Mouse (Mus musculus): ENCODE results near the gene Chmp4b.
A peak's percentile ranks its signal among the peaks of the same experiment; 100 is the strongest.

The Chmp4b gene

DNA sequence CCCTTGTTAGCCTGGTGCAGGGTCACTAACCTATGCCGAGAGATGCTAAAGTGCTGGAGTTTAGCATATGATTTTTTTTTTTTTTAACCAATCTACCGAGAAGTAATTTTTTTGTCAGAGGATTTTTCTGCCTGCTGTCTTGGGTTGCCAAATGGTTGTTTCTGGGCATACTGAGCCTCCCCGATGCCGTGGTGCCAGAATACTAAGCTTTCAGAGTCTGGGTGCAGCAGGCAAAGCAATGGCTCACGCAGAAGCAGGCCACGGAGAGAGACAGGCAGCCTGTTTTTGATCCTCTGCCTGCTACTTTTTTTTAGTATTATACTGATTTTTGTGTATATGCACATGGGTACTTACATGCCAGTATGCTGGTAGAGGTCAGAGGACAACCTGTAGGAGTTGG lies 29.4 kb downstream of the Chmp4b start:
- DNase-seq (ENCODE audit: inconsistent age in 2 of 2, low spot score in 1 of 2), result no peak

DNA sequence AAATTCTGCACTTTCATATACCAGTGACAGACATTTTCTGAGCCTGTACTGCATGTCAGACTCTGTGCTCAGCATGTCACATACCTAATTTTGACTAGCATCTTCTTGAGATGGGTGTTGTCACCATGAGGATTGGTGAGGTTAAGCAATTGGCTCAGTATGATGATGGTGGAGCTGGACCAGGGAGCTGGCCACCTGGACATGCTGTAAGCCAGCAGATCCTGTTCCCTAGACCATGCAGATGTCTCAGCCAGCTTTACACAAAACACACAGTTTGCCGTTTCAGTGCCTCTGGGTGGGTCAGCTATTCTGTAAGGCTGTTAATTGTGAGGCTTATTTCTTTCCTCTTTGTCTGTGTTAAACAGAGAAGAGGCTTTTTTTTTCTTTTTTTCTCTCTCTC lies 31.2 kb downstream of the Chmp4b start:
- no peak for DNase-seq (ENCODE audit: inconsistent age in 2 of 2, low spot score in 1 of 2)

DNA sequence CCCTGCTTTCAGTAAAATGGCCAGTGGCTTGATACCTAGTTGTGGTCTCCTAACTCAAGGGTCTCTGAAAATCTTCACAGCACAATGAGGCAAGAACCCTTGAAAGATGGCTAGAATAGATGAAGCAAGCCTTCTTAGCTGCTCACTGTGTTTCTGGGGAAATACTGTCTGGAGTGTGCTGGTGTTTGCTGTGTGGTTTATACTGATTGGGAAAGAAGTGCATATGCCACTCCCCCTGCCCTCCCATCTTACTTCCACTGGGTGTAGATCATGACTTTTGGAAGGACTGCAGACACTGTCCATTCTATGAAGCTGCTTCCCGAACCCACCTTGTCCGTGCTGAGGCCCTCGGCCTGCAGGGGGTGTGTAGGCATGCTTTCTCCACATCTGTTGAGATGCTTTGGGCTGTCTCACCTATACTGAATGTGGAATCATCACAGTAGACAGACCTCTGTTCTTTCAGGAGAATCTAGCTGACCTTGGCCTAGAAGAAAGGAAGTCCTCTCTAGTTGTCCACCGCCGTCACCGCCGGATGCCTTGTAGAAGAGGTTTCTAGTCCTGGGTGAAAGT lies 33.5 kb downstream of the Chmp4b start:
- peak in 1 of 2 experiments; percentile 51 for DNase-seq (ENCODE audit: inconsistent age in 2 of 2, low spot score in 1 of 2)

DNA sequence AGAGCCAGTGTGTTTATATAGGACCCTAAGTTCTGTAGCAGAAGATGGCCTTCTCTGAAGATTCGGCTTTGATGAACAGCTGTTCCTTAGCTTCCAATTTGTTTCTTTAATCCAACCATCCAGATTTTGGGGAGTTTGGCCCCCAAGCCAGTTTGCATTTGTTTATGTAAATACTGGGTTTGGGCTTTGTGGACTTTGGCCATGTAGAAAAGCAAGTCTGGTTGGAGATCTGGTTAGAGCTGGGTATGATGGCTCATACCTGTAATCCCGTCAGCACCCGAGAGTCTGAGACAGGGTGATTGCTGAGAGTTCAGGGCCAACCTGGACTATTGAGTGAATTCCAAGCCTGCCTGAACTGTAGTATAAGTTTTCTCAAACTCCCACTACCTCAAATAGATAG lies 34.3 kb downstream of the Chmp4b start:
- DNase-seq (ENCODE audit: inconsistent age in 2 of 2, low spot score in 1 of 2), result no peak

DNA sequence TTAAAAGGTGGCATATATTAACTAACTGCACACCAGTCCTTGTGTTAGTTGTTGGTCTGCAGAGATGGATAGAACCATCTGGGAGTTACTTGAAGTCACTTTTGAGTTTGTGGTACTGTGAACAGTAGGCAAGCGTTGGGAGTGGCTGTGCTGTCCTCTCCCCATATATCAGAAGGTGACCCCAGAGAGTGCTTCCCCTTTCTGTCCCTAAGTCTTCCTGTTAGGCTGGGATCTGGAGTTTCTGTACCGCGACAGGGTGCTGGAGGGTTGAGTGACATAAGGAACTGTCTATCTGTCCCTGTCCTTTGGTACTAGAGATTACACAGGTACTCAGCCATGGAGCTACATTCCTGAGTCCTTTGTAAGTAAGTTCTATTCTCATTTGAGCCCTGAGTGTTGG lies 35.3 kb downstream of the Chmp4b start:
- no peak for DNase-seq (ENCODE audit: inconsistent age in 2 of 2, low spot score in 1 of 2)

DNA sequence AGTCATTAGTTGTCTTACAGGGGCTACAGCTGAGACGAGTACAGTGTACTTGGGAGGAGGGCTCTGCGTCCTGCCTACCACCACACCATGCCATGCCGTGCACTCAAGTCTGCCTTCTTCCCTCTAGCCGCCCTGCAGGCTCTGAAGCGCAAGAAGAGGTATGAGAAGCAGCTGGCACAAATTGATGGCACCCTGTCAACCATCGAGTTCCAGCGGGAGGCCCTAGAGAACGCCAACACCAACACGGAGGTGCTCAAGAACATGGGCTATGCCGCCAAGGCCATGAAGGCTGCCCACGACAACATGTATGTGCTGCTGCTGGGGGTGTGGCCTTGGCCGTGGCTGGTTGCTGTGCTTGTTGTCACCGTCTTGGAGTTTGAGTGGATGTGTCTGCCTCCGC lies 37.9 kb downstream of the Chmp4b start:
- DNase-seq (ENCODE audit: inconsistent age in 2 of 2, low spot score in 1 of 2), result peak in 1 of 2 experiments; percentile 37

DNA sequence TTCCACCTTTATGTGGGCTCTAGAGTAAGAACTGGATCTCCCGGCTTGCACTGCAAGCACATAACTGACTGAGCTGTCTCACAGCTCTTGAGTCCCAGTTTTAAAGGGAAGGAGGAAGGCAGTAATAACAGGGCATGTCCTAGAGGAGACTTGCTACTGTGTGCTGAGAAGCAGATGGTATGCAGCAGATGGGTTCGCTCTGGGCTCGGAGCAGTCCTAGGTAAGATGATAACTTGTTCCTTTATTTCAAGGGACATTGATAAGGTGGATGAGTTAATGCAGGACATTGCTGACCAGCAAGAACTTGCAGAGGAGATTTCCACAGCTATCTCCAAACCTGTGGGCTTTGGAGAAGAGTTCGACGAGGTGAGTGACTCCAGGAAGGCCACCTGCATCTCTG lies 39.5 kb downstream of the Chmp4b start:
- no peak for DNase-seq (ENCODE audit: inconsistent age in 2 of 2, low spot score in 1 of 2)

DNA sequence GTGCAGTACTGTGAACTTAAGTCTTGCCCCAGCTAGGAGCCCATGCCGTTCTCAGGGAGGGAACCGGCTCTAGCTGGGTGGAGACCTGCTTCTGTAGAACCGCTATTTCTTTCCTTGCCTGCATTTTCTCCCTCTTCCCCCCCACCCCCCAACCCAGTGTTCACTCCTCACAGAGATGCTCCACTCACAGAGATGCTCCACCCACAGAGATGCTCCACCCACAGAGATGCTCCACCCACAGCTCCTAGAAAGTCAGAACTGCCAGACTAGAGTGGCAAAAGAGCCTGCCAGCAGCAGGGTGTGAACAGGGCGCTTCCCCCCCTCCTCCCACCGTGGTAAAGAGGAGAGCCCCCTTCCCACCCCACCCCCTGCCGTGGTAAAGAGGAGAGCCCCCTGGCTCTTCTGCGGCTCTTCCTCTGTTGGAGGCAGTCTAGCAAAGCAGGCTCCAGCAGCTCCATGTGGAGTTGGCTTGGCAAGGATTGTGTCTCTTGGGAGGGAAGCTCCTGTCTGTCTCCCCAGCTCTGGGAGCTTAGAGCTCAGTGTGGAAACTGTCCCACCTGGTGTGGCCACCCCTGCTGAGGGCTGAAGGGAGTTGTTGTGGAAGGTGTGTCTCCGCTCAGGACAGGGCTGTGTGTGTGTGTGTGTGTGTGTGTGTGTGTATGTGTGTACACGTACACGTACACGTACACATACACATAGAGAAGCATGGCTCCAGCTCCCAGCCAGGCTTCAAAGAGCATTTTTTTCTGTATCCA lies 41.9 kb downstream of the Chmp4b start:
- no peak for DNase-seq (ENCODE audit: inconsistent age in 2 of 2, low spot score in 1 of 2)

DNA sequence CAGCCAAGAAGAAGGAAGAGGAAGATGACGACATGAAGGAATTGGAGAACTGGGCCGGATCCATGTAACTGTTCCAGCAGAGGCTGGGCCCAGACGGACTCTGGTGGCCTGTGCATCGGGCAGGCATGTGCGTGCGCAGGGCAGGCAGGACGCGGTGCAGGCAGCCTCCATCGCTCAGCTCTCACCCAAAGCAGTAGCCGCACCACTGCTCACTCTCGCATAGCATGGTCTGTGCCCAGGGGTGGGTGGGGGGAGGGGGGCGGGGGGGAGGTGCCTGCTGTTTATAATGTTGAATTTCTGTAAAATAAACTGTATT lies 42.4 kb downstream of the Chmp4b start:
- peak in 1 of 2 experiments; percentile 31 for DNase-seq (ENCODE audit: inconsistent age in 2 of 2, low spot score in 1 of 2)

DNA sequence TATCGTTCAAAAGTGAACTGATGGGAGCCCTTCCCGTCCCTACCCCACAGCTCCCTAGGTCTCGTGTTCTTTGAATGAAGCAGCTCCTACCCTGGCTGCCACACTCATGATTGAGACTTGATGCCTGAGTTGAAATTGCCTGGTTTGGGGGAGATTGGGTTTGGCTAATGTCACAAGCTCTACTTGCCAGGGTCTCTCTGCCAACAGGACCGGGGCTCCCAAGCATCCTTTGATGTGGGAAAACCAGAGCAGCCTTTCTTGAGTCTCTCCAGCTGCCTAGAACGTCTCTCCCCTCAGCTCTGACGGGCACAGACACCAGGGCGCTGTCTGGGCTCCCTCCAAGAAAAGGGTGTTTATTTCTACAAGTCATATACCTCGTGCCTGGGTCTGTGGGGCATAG lies 44.2 kb downstream of the Chmp4b start:
- no peak for DNase-seq (ENCODE audit: inconsistent age in 2 of 2, low spot score in 1 of 2)

DNA sequence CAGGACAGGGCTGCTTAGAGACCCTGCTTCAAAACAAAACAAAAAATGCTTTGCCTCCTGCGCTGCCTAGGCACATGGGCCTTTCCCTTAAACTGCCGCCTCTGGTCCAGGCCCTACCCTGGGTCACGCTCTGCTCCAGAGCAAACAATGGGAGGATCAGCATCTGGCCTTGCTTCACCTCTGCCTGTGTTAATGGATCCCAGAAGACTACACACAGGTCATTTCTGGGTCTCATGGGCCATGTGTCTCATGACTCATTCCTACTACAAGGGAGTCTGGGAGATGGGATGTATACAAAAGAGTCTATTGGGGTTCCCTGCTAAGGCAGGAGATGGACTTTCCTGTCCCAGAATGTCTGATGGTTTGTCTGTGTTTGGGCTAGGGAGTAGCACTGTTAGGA lies 45.2 kb downstream of the Chmp4b start:
- peak in 1 of 2 experiments; percentile 55 for DNase-seq (ENCODE audit: inconsistent age in 2 of 2, low spot score in 1 of 2)

DNA sequence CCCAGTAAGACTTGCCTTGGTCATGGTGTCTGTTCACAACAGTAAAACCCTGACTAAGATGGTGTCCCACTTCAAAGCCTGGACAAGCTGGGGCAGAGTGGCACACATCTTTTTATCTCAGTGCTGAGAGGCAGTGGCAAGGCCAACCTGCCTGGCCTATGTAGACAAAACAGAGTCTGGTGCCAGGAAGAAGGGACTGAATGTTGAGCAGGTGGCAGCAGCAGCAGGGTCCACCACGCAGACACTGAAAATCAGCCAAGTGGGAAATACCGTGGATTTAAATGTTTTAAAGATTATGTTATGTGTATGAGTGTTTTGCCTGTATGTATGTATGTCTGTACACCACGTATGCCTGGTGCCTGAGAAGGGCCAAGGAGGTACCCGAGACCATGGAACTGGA lies 47.9 kb downstream of the Chmp4b start:
- DNase-seq (ENCODE audit: inconsistent age in 2 of 2, low spot score in 1 of 2), result no peak

DNA sequence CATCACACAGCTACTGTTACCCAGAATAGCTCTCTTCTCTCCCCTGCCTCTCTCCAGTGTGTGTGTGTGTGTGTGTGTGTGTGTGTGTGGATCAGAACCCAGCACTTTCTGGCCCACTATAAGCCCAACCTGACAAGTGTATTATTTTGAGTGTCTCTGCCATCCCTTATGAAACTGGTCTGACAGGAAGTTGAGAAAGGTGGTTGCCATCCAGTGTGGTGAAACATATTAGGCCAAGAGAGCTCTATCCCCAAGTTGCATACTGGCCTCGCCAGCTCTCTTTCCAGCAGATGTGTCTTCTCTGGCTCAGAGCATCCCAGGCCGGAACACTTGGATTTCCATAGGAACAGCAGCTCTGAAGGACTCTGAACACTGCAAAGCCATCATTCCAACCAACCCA lies 48.7 kb downstream of the Chmp4b start:
- no peak for DNase-seq (ENCODE audit: inconsistent age in 2 of 2, low spot score in 1 of 2)

DNA sequence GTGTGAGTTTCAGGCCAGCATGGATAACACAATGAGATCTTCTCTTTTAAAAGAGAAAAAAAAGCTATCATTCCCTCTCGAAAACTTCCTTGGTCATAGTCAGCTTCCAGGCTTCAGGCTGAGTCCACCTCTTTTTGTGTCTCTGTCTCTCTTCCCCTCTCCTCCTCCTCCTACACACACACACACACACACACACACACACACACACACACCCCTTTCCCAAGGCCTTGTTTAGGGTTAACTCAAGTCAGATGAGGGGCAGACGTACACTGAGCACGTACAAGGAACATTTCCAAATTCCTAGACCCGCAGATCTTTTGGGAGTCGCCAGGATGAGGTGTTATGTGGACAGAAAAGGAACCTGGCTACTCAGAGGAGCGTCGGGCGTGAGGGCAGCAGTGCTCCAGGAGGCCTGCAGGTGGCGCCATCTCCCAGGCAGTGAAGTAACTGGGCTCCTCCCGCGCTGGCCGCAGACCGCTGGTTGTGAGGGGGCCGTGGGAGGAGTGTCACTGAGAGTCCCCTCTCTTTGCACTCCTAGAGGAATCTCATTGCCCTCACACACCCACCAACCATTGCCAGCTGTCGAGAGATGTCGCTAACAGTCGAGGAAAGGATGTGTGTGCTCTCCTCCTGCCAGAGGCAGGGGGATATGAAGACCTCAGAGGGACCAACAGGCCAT lies 51.3 kb downstream of the Chmp4b start:
- peak; percentile 62 to 85 for DNase-seq (ENCODE audit: inconsistent age in 2 of 2, low spot score in 1 of 2)

DNA sequence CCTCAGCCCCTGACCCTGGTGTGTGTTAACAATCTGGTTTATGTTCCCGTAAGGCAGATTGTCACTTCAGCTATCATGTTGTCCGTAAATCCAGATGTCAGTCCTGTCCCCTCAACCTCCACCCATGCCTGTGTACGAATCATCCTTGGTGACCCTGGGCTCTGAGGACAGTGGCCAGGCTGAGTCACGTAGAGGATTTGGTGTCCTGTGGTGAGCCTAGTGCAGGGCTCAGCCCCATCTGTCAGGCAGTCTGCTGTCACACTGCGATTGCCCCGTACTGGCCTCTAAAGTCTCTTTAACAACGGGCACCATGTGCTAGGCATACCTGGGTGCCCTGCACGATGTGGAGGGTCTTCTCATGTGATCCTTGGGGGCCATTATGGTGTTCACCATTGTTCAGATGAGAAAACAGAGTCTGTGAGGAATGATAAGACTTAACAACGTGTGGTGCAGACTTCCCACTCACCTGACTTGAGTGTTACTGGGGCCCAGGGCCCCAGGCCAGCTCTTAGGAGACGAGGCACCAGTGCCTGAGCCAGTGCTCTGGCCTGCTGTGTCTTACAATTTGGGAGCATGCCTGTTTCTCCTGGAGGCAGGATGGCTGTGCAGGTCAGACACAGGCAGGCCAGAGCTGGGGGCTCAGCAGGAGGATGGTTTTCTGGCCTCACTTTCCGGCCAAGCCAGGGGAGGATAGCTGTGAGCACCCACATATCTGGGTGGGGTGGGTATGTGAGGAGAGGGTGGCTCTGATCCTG lies 55.2 kb downstream of the Chmp4b start:
- peak; percentile 83 to 89 for DNase-seq (ENCODE audit: inconsistent age in 2 of 2, low spot score in 1 of 2)

DNA sequence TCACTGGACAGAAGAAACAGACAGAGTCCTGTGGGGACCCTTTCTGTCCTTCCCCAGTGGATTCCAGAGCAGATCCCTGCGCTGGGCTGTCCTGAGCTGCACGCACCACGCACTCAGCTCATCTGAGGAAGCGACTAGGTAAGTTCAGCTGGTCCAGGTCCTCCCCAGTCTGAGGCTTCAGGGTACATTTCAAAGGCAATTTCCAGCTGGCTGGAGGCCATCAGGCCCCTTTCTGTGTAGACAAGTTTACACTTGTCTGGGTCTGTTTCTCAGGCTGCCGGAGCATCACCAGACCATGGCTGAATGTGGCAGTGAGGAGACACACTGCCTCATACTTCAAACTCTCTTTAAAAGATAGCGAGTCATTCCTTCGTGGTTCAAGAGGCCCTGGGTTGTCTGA lies 55.8 kb downstream of the Chmp4b start:
- DNase-seq (ENCODE audit: inconsistent age in 2 of 2, low spot score in 1 of 2), result no peak

DNA sequence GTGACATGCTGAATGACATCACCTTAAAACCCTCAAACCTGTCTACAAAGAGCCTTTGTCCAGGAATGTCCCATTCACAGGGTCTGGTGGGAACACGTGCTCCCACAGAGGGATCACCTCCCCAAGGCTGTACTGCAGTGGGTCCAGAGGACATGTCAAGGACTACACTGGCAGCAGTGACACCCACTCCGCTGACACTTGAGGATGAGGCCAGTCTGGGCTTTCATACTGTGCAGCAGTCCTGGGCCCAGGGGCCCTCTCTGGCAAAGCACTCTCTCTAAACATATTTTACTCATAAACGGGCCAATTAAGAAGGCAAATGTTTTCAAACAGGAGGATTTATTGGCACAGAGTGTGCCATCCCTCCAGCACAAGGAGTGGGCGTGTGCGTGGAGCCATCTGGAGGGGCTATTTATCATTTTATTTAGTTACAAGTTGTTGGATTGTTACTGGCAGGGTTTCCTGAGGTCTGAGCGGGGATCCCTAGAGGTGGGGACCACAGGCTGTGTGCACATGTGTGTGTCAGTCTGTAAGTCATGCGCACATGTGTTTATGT lies 56.4 kb downstream of the Chmp4b start:
- peak in 1 of 2 experiments; percentile 39 for DNase-seq (ENCODE audit: inconsistent age in 2 of 2, low spot score in 1 of 2)

DNA sequence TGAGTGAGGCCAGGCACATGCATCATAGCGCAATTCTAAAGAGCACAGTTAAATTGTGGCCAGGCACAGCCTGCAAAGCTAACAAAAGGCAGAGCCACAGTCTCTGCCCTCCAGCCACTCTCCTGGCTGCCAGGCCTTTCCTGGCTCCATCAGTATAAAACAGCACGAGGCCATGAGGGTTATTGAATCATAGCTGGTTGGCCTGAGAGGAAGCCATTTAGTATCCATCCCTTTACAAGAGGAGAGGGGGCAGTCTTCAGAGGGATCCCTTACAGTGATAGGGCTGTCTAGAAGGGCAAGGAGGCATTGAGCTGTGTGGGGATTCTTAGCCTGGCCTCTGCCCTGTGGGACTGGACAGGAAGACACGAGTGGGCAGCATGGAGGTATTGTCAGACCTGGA lies 60.2 kb downstream of the Chmp4b start:
- DNase-seq (ENCODE audit: inconsistent age in 2 of 2, low spot score in 1 of 2), result no peak

DNA sequence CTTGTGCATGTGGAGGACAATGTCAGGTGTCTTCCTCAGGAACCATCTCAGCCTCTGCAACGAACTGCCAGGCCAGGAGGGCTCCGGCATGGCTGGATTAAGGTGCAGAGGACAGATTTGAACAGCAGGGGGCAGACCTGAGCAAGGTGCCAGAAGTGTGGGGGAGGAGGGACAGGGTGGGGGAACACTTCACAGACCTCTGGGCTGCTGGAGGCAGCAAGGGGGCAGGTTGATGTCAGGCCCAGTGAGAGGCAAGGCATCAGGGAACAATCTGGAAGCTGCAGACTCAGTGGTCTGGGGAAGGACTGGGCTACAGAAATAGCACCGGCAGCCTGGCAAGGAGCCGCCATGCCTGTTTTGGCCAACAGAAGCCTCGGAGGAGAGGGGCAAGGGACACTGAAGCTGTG lies 60.8 kb downstream of the Chmp4b start:
- peak; percentile 59 to 88 for DNase-seq (ENCODE audit: inconsistent age in 2 of 2, low spot score in 1 of 2)

DNA sequence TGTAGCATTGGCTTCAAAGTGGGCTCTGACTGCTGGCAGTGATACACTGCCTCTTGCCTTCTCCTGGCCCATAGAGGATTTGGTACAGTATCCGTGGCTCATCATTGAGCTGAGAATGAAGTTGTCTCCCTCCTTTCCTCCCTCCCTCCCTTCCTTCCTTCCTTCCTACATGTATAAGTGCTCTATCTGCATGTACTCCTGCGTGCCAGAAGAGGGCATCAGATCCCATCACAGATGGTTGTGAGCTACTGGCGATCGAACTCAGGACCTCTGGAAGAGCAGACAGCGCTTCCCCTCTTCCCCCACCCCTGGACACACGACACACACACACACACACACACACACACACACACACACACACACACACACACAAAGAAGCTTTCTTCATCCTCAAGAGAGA lies 61.6 kb downstream of the Chmp4b start:
- peak in 1 of 2 experiments; percentile 62 for DNase-seq (ENCODE audit: inconsistent age in 2 of 2, low spot score in 1 of 2)

DNA sequence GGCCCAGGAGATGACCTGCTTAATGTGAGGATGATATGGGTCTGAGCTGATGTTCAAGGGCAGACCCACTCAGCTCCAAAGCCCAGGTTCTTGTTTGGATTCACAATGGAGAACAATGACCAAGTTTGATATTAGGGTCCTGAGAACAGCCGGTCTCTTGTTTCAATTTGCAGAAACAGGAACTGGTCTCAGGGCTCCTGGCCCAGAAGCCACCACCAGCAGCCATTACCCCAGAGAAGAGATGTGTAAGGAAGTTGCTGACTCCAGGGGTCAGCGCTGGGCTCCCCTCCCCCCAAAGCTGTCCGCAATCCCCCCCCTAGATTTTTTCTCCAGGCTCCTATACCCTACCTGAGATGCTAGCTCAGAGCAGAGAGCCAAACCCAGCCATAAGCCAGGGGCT lies 62.5 kb downstream of the Chmp4b start:
- DNase-seq (ENCODE audit: inconsistent age in 2 of 2, low spot score in 1 of 2), result no peak

Data from adrenal gland, adult (tissue).